Mouse (Mus musculus) lung, postnatal 0 days (tissue): Measurements from ENCODE around the gene Arhgap9.

ENCODE experiments used
- CTCF ChIP-seq: IDR thresholded peaks from 2 replicates; pipeline ENCODE4 v1.5.1; 2016; ENCODE audit warnings: antibody characterized with exemption, mild to moderate bottlenecking
- EP300 ChIP-seq: IDR thresholded peaks from 2 replicates; pipeline ENCODE4 v1.6.1; 2016; ENCODE audit warnings: antibody characterized with exemption, mild to moderate bottlenecking, control low read depth

- TF ChIP-seq CTCF (no peak), EP300 (no peak)
Measured at GRCm38 (mm10) chr10:127288328-127288799, 33.4 kb upstream of the Arhgap9 start.
